Mouse (Mus musculus): ENCODE results near the gene Gm49366.

DNA sequence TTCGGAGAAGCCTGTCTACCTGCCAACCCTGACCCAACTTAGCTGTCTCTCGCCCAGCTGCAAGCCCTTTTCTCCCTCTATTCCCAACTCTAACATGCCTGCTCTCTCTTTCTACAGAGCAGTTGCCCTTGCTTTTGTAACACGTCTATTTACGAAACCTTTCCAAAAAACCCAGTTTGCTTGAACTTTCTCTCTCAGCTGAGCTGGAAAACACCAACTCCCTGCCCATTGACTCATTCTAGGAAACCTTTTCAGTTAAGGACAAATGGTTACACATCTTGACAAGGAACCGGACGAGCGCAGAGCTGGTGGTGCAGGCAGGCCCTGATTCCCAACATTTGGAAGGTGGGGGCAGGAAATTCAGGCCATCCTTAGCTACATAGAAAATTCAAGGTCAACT lies 13.9 kb downstream of the Gm49366 start:
- no peak for TF ChIP-seq POLR2A (IDR thresholded peaks at IDR 0.05; ENCODE audit: insufficient read length, low read depth)
- TF ChIP-seq MAX (IDR thresholded peaks at IDR 0.05; ENCODE audit: low read depth): no peak
- TF ChIP-seq USF1 (IDR thresholded peaks at IDR 0.05; ENCODE audit: low read depth): no peak

Data from myocyte (in vitro differentiated cells).